Mouse (Mus musculus) heart, postnatal 0 days (tissue): ENCODE measurements around the gene Plxna2.

Experiments
- CTCF ChIP-seq: IDR thresholded peaks from 2 replicates; pipeline ENCODE4 v1.5.1; 2016; ENCODE audit warnings: antibody characterized with exemption, control low read depth, low read depth
- EP300 ChIP-seq: IDR thresholded peaks from 2 replicates; pipeline ENCODE4 v1.6.1; 2016; ENCODE audit warnings: antibody characterized with exemption, low read depth

DNA sequence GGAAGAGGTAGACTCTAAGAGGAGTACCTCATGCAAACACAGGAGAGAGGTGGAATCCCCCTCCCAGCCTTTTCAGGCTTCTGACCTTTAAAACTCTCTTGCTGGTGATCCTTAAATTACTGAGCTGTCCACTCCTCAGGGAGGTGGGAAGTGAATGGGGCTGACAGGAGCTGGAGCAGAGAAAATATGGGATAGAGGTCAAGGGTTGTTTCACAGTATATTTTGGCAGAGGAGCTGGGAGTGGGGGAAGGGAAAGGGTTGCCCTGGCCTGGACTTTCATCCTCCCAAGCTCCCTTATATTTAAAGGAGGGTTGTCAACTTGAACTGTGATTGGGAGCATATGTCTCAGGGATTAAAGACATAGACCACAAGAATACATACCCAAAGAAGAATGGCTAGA, 61.1 kb downstream of the Plxna2 start:
- TF ChIP-seq CTCF (no peak), EP300 (no peak)
